Mouse (Mus musculus): ENCODE data around the gene Gcgr.

DNA sequence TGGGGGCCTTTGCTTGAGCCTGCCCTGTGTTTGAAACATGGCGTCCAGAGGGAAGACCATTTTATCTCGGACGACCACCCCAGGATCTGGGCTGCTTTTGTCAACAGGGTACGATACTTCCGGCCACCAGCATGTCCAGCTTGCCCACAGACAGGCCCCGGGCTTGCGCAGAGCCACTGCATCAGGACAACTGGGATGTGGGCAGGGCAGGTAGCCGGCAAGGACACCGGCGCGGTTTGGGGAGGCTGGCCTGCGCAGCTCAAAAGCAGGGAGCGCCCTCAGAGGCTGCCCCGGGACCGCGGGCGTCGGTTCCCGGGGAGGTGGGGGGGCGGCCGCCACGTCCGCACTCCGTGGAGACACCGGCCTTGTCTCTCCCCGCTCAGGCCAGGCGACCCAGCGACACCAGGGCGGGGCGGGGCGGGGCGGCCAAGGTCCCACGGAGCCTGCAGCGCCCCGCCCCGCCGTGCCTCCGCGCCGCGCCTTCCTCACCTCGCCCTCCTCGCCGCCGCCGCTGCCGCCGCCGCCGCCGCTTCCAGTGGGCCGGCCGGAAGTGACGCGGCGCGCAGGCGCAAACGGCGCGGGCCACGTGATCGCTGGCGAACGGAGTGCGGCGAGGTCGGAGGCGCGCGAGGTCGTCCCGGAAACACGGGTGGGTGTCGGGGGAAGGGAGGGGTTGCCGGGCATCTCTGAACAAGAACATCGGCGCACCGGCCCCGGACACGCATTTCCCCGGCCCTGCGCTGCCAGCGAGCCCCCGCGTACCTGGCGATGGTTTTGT lies 18.9 kb downstream of the Gcgr start, which contains the start of gene Mcrip1:
- TF ChIP-seq TAL1 (IDR thresholded peaks at IDR 0.05; ENCODE audit: low read length) (no peak), GATA1 (IDR thresholded peaks at IDR 0.05; ENCODE audit: low read length) (no peak)

All from erythroblast, embryonic 14.5 days (primary cell).